Mouse (Mus musculus) stomach, adult 2 months (tissue): ENCODE data around the gene Cybc1. TPM values are rescaled to one million over a fixed set of nuclear protein-coding genes. Genes with fewer than 3 reads are reported as not detected.

Experiments
- polyA plus RNA-seq: library from polyadenylated mRNA; depleted of rRNA; stranded (reverse); fragments of >200 nt; gene quantifications from 2 replicates; pipeline ENCODE4 v1.2.3, GENCODE M21; 2012; rRNA removed

Gene Cybc1
- polyA plus RNA-seq, result 10.2 and 10.3 TPM in 2 replicates

DNA sequence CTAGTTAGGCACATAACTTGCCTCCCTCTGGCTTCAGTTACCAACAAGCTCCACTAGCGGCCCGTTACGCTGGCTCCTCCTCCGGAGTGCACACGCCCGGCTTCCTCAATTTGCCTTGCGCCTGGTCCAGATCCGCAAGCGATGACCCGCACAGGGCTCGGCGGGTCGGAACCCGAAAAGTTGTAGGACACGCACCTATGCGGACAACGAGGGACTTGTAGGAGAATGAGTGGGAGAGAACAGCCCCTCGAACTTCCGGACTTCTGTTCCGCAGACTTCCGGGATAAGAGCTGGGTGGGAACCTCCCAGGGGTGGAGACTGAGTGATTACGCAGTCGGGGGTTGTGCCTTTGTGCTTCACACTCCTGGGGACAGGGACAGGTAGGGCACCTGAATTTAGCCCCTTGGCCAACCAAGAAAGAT lies at the start of gene Cybc1:
Gene Cybc1, minus strand, starts transcription at position 305 of the 422 bp plus-strand sequence.

DNA sequence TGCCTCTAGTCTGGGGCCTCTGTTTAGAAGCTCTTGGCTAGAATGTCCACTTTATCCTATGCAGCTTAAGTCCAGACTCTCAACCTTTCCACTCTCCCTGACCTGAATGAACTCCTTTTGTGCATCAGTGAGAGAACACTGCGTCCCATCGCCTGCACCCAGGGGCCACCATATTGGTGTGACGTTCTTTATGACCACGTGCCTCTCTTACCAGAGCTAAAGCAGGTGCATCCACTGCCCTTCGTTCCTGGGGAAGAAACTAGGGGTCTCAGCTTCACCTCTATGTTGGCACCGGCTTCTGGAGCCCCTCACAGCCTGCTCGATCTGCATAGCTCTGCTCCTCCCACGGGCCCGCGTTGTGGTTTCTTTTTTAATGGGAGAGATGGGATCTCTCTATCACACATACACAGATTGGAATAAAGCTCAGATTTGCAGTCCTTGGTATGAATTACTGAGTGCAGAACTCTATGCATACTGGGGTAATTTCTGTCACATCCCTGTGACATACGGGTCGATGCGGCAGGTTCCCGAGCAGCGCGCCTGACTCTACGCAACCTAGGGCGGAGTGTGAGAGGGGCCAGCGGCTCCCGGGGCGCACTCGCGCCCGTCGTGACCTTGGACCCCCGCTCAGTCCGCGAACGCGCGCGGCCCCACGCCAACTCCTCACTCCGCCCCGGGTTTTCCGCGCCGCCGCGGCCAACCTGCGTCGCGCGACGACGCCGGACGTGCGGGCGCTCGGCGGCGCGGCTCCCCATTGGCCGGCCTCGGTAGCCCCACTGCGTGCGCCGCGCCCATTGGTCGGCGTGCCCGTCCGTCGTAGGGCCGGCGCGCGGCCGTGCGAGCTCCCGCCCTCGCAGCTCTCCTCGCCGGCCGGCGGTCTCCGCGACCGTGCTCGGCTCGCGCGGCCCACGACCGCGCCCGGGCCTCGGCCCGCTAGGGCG lies 30.3 kb upstream of the Cybc1 start, which contains the start of gene Foxk2:
Gene Foxk2, plus strand, starts transcription at position 831 of the 941 bp plus-strand sequence.

DNA sequence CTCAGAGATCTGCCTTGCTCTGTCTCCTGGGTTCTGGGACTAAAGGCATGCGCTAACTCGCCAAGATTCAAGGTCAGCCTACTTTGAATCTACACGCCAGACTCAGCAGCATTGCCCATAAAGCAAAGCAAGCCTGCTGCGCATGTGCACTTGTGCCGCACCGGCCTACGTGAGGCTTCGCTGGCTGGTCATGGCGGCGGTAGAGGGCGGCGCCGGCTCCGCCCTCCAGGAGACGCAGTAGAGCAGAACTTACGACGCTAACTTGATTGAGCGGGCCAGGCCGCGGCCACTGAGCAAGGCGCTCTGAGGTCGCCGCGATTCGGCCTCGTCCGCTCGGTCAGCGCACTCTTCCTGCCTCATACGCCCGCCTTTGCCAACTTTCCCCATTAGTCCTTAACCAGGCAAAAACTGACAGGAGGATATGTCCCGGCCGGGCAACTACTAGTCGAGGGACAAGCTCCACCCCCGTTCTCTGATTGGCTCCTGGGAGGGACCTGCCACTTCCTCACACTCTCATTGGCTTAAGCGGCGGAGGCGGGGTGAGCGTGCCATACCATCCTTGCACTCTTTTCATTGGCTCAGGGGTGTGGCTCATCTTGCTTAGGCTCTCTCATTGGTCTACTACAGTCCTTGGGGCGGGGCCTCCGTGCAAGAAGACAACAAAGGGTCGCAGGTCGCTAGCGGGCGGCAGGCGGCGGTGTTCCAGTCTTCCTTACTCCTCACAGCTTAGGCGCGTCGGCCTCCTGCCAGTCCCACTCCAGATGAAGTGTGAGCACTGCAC lies 7.6 kb upstream of the Cybc1 start, which contains the start of gene Narf:
Gene Narf, plus strand, starts transcription at position 690 of the 781 bp plus-strand sequence.

DNA sequence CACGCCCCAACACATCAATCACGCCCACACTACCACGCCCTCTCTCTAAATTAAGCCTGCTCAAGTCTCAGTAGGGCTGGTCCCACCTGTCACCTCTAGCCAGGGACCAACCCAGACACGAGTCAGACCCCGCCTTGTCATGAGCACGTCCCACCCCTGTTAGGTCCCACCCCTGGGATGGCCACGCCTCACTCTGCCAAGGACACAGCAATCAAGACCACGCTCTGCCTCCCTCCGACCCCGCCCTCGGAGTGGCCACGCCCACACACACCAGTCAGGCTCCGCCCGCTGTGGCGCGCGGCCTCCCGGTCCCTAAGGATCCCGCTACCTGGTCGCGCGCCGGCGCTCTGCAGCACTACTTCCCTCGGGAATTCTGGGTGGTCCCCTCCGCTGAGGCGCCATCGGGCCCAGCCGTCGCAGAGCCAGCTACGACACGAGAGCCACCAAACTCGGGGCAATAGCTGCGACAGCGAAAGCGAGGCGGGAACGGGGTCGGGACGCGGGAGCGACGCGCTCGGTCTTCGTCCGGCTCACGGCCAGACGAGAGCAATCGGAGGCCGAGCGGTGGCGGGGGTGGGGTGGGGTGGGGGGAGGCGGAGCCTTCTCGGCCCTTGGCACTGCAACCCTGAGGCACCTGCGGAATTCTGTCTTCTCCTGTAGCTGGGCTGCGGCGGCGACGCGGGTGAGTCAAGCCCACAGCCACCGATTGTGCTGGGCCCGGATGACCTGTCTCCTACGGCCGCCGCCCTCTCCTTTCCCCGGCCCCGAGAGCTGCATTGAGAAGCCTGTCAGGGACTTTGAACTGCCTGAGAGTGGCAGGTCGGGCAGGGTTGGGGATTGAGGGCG lies 24.7 kb downstream of the Cybc1 start, which contains the start of the genes Hexdc and Ogfod3:
Gene Hexdc, plus strand, starts transcription at position 273 of the 846 bp plus-strand sequence.
Gene Ogfod3, minus strand, starts transcription at position 551 of the 846 bp plus-strand sequence.

Other genes starting within 250 kb of the Cybc1 start
- gene Csnk1d, start 238.0 kb downstream of the Cybc1 start, polyA plus RNA-seq, result 20.4 and 24.3 TPM in 2 replicates
- gene Cd7, start 189.9 kb downstream of the Cybc1 start, polyA plus RNA-seq, result 0.60 and 0.72 TPM in 2 replicates
- 21.4 and 32.9 TPM in 2 replicates for gene Sectm1b, start 165.8 kb downstream of the Cybc1 start, polyA plus RNA-seq
- gene Sectm1a, start 148.1 kb downstream of the Cybc1 start, polyA plus RNA-seq, result 2.0 and 4.8 TPM in 2 replicates
- not detected in 2 replicates for gene Tex19.2, start 110.6 kb downstream of the Cybc1 start, polyA plus RNA-seq
- 0.04 TPM in 1 of 2 replicates, not detected in the other for gene Tex19.1, start 83.2 kb downstream of the Cybc1 start, polyA plus RNA-seq
- not detected in 2 replicates for gene Uts2r, start 69.1 kb downstream of the Cybc1 start, polyA plus RNA-seq
- gene Hexdc, start 24.9 kb downstream of the Cybc1 start, polyA plus RNA-seq, result 8.6 and 10.0 TPM in 2 replicates
- 7.9 and 11.5 TPM in 2 replicates for gene Ogfod3, start 24.6 kb downstream of the Cybc1 start, polyA plus RNA-seq
- 12.5 and 16.9 TPM in 2 replicates for gene Narf, start 7.9 kb upstream of the Cybc1 start, polyA plus RNA-seq
- gene Foxk2, start 30.7 kb upstream of the Cybc1 start, polyA plus RNA-seq, result 17.9 and 23.9 TPM in 2 replicates
- gene Wdr45b, start 125.1 kb upstream of the Cybc1 start, polyA plus RNA-seq, result 15.7 and 16.0 TPM in 2 replicates
- 1.3 and 1.7 TPM in 2 replicates for gene Rab40b, start 158.9 kb upstream of the Cybc1 start, polyA plus RNA-seq
- 0.73 and 1.9 TPM in 2 replicates for gene Fn3krp, start 192.1 kb upstream of the Cybc1 start, polyA plus RNA-seq
- 0.79 and 1.00 TPM in 2 replicates for gene Fn3k, start 205.6 kb upstream of the Cybc1 start, polyA plus RNA-seq
- 20.4 and 30.0 TPM in 2 replicates for gene Tbcd, start 222.6 kb upstream of the Cybc1 start, polyA plus RNA-seq